Mouse (Mus musculus) T-helper 17 cell (primary cell): ENCODE measurements at regions not wholly inside any gene's neighbourhood (a gene's known extent, or its start where the extent isn't known, plus 50 kb on each side); places are given as distances from the start of the nearest gene placed in this dataset.

Experiments used
- in situ Hi-C, 2 experiments: fragments of 300-600 bp; cut with MboI, MseI; formaldehyde crosslinking; loops; 1 replicate in 1 of 2; 2 replicates in 1 of 2; pipeline ENCODE4 v1.15.1; 2025; ENCODE audit warnings: high pct_unique_total_duplicates in 2 of 2

GRCm38 (mm10) chr10:91734691-91735090 is 553.6 kb upstream of the Tmpo start:
- in situ Hi-C loops = no loop called here

GRCm38 (mm10) chr10:91732007-91732589 is 551.0 kb upstream of the Tmpo start:
- in situ Hi-C loops = no loop called here

GRCm38 (mm10) chr10:91730062-91730461 is 548.9 kb upstream of the Tmpo start:
- in situ Hi-C loops = no loop called here

GRCm38 (mm10) chr10:91719561-91720371 is 538.7 kb upstream of the Tmpo start:
- in situ Hi-C loops = no loop called here

- in situ Hi-C loops = no loop called here
Observed at GRCm38 (mm10) chr10:91716604-91717003, 535.5 kb upstream of the Tmpo start.

- in situ Hi-C loops = no loop called here
Observed at GRCm38 (mm10) chr10:91714648-91715047, 533.5 kb upstream of the Tmpo start.

GRCm38 (mm10) chr10:91713529-91713928 is 532.4 kb upstream of the Tmpo start:
- in situ Hi-C loops = no loop called here

GRCm38 (mm10) chr10:91706816-91707215 is 525.7 kb upstream of the Tmpo start:
- in situ Hi-C loops = no loop called here

GRCm38 (mm10) chr10:91704751-91705150 is 523.6 kb upstream of the Tmpo start:
- in situ Hi-C loops = no loop called here

GRCm38 (mm10) chr10:91701822-91702221 is 520.7 kb upstream of the Tmpo start:
- in situ Hi-C loops = no loop called here

GRCm38 (mm10) chr10:91686082-91686618 is 505.0 kb upstream of the Tmpo start:
- in situ Hi-C loops = no loop called here

GRCm38 (mm10) chr10:91685164-91686027 is 504.3 kb upstream of the Tmpo start:
- in situ Hi-C loops = no loop called here

GRCm38 (mm10) chr10:91679641-91680040 is 498.5 kb upstream of the Tmpo start:
- in situ Hi-C loops = no loop called here

- in situ Hi-C loops = no loop called here
Observed at GRCm38 (mm10) chr10:91637911-91638310, 456.8 kb upstream of the Tmpo start.

GRCm38 (mm10) chr10:91628672-91629071 is 447.6 kb upstream of the Tmpo start:
- in situ Hi-C loops = no loop called here

- in situ Hi-C loops = no loop called here
Observed at GRCm38 (mm10) chr10:91622281-91622680, 441.2 kb upstream of the Tmpo start.

GRCm38 (mm10) chr10:91613794-91614479 is 432.8 kb upstream of the Tmpo start:
- in situ Hi-C loops = no loop called here

- in situ Hi-C loops = no loop called here
Observed at GRCm38 (mm10) chr10:91612052-91612451, 430.9 kb upstream of the Tmpo start.

GRCm38 (mm10) chr10:91594891-91595290 is 413.8 kb upstream of the Tmpo start:
- in situ Hi-C loops = no loop called here

GRCm38 (mm10) chr10:91593378-91593777 is 412.3 kb upstream of the Tmpo start:
- in situ Hi-C loops = no loop called here

GRCm38 (mm10) chr10:91591845-91592244 is 410.7 kb upstream of the Tmpo start:
- in situ Hi-C loops = no loop called here
